Mouse (Mus musculus): ENCODE data around the gene Fxyd2. TPM values are rescaled to one million over a fixed set of nuclear protein-coding genes. Genes with fewer than 3 reads are reported as not detected.
A peak's percentile ranks its signal among the peaks of the same experiment; 100 is the strongest.

Gene Fxyd2
- polyA plus RNA-seq, 1 experiment from 2014 or later: 8.7 TPM

- Histone ChIP-seq H3K4me2 (ENCODE audit: low read length) (no peak overlapping the region), H3K9me3 (ENCODE audit: control insufficient read depth, low read length) (no peaks in the 10 kb centered on the region), H3K36me3 (ENCODE audit: control insufficient read depth, insufficient read depth) (no peaks in the 10 kb centered on the region), H3K27ac (ENCODE audit: low read length) (no peak overlapping the region), H3K4me3 (replicated peaks; ENCODE audit: low read length) (no peak overlapping the region), H3K27me3 (replicated peaks; ENCODE audit: control insufficient read depth, insufficient read depth, low read length) (no peaks in the 10 kb centered on the region), H3K4me1 (replicated peaks; ENCODE audit: control insufficient read depth, insufficient read depth, low read length) (peaks cover 5% of the 10 kb centered on the region; the same call in 1 of the 2 replicates), H3K9ac (replicated peaks; ENCODE audit: low read depth, low read length) (no peak overlapping the region)
- WGBS: 61% methylated on average over 5 of the region's 5 CpGs
- ATAC-seq: no peak
Measured at GRCm38 (mm10) chr9:45413478-45414140, 14.1 kb downstream of the Fxyd2 start.

- H3K9ac ChIP-seq (replicated peaks; ENCODE audit: low read depth, low read length): no peak overlapping the region
- no peak overlapping the region for H3K4me3 ChIP-seq (replicated peaks; ENCODE audit: low read length)
- no peak overlapping the region for H3K27ac ChIP-seq (ENCODE audit: low read length)
- no peaks in the 10 kb centered on the region for H3K27me3 ChIP-seq (replicated peaks; ENCODE audit: control insufficient read depth, insufficient read depth, low read length)
- peaks cover 5% of the 10 kb centered on the region; the same call in 1 of the 2 replicates for H3K4me1 ChIP-seq (replicated peaks; ENCODE audit: control insufficient read depth, insufficient read depth, low read length)
- ATAC-seq: peak; percentile 54
- no peaks in the 10 kb centered on the region for H3K9me3 ChIP-seq (ENCODE audit: control insufficient read depth, low read length)
- H3K4me2 ChIP-seq (ENCODE audit: low read length): no peak overlapping the region
- no peaks in the 10 kb centered on the region for H3K36me3 ChIP-seq (ENCODE audit: control insufficient read depth, insufficient read depth)
- 51% methylated on average over 4 of the region's 4 CpGs for WGBS
Measured at GRCm38 (mm10) chr9:45415912-45416311, 16.4 kb downstream of the Fxyd2 start.

- H3K4me3 ChIP-seq (replicated peaks; ENCODE audit: low read length): no peak overlapping the region
- no peak overlapping the region for H3K9ac ChIP-seq (replicated peaks; ENCODE audit: low read depth, low read length)
- ATAC-seq: no peak; the same call in 1 of the 2 replicates
- H3K4me2 ChIP-seq (ENCODE audit: low read length): no peak overlapping the region
- H3K9me3 ChIP-seq (ENCODE audit: control insufficient read depth, low read length): no peaks in the 10 kb centered on the region
- no peaks in the 10 kb centered on the region for H3K36me3 ChIP-seq (ENCODE audit: control insufficient read depth, insufficient read depth)
- 31% methylated on average over 8 of the region's 8 CpGs for WGBS
- H3K4me1 ChIP-seq (replicated peaks; ENCODE audit: control insufficient read depth, insufficient read depth, low read length): peaks cover under 1% of the 10 kb centered on the region; the same call in 1 of the 2 replicates
- no peak overlapping the region for H3K27ac ChIP-seq (ENCODE audit: low read length)
- no peaks in the 10 kb centered on the region for H3K27me3 ChIP-seq (replicated peaks; ENCODE audit: control insufficient read depth, insufficient read depth, low read length)
Measured at GRCm38 (mm10) chr9:45417245-45417644, 17.8 kb downstream of the Fxyd2 start.

- H3K4me3 ChIP-seq (replicated peaks; ENCODE audit: low read length): no peak overlapping the region
- no peak overlapping the region for H3K9ac ChIP-seq (replicated peaks; ENCODE audit: low read depth, low read length)
- no peaks in the 10 kb centered on the region for H3K4me1 ChIP-seq (replicated peaks; ENCODE audit: control insufficient read depth, insufficient read depth, low read length)
- WGBS: 62% methylated on average over 8 of the region's 8 CpGs
- no peak overlapping the region for H3K4me2 ChIP-seq (ENCODE audit: low read length)
- no peaks in the 10 kb centered on the region for H3K9me3 ChIP-seq (ENCODE audit: control insufficient read depth, low read length)
- ATAC-seq: no peak
- no peaks in the 10 kb centered on the region for H3K27me3 ChIP-seq (replicated peaks; ENCODE audit: control insufficient read depth, insufficient read depth, low read length)
- no peaks in the 10 kb centered on the region for H3K36me3 ChIP-seq (ENCODE audit: control insufficient read depth, insufficient read depth)
- H3K27ac ChIP-seq (ENCODE audit: low read length): no peak overlapping the region
Measured at GRCm38 (mm10) chr9:45418252-45418651, 18.8 kb downstream of the Fxyd2 start.

GRCm38 (mm10) chr9:45421209-45421608, 21.7 kb downstream of the Fxyd2 start:
- Histone ChIP-seq H3K27me3 (replicated peaks; ENCODE audit: control insufficient read depth, insufficient read depth, low read length) (no peaks in the 10 kb centered on the region), H3K4me1 (replicated peaks; ENCODE audit: control insufficient read depth, insufficient read depth, low read length) (no peaks in the 10 kb centered on the region), H3K9ac (replicated peaks; ENCODE audit: low read depth, low read length) (no peak overlapping the region), H3K27ac (ENCODE audit: low read length) (no peak overlapping the region), H3K36me3 (ENCODE audit: control insufficient read depth, insufficient read depth) (no peaks in the 10 kb centered on the region), H3K4me2 (ENCODE audit: low read length) (no peak overlapping the region), H3K4me3 (replicated peaks; ENCODE audit: low read length) (no peak overlapping the region), H3K9me3 (ENCODE audit: control insufficient read depth, low read length) (no peaks in the 10 kb centered on the region)
- no peak for ATAC-seq
- WGBS: 63% methylated on average over 8 of the region's 8 CpGs

- H3K4me3 ChIP-seq (replicated peaks; ENCODE audit: low read length): no peak overlapping the region
- H3K9ac ChIP-seq (replicated peaks; ENCODE audit: low read depth, low read length): no peak overlapping the region
- 80% methylated on average over 7 of the region's 7 CpGs for WGBS
- H3K36me3 ChIP-seq (ENCODE audit: control insufficient read depth, insufficient read depth): no peaks in the 10 kb centered on the region
- no peak overlapping the region for H3K27ac ChIP-seq (ENCODE audit: low read length)
- H3K27me3 ChIP-seq (replicated peaks; ENCODE audit: control insufficient read depth, insufficient read depth, low read length): no peaks in the 10 kb centered on the region
- H3K4me1 ChIP-seq (replicated peaks; ENCODE audit: control insufficient read depth, insufficient read depth, low read length): no peaks in the 10 kb centered on the region
- no peaks in the 10 kb centered on the region for H3K9me3 ChIP-seq (ENCODE audit: control insufficient read depth, low read length)
- ATAC-seq: no peak
- H3K4me2 ChIP-seq (ENCODE audit: low read length): no peak overlapping the region
Measured at GRCm38 (mm10) chr9:45422761-45423298, 23.4 kb downstream of the Fxyd2 start.

GRCm38 (mm10) chr9:45426456-45426855, 27.0 kb downstream of the Fxyd2 start, which contains the start of gene Dscaml1:
Gene Dscaml1, plus strand, starts transcription at chr9:45426628.
- 77% methylated on average over 4 of the region's 4 CpGs for WGBS

GRCm38 (mm10) chr9:45429392-45429791, 29.9 kb downstream of the Fxyd2 start:
- H3K36me3 ChIP-seq (ENCODE audit: control insufficient read depth, insufficient read depth): no peaks in the 10 kb centered on the region
- no peaks in the 10 kb centered on the region; the same call in 1 of the 2 replicates for H3K27me3 ChIP-seq (replicated peaks; ENCODE audit: control insufficient read depth, insufficient read depth, low read length)
- no peaks in the 10 kb centered on the region for H3K9me3 ChIP-seq (ENCODE audit: control insufficient read depth, low read length)
- no peak overlapping the region for H3K27ac ChIP-seq (ENCODE audit: low read length)
- no peak overlapping the region for H3K9ac ChIP-seq (replicated peaks; ENCODE audit: low read depth, low read length)
- H3K4me2 ChIP-seq (ENCODE audit: low read length): peak overlapping the region; percentile 79; the same call in 1 of the 2 replicates
- ATAC-seq: no peak
- 40% methylated on average over 5 of the region's 5 CpGs for WGBS
- H3K4me3 ChIP-seq (replicated peaks; ENCODE audit: low read length): no peak overlapping the region
- H3K4me1 ChIP-seq (replicated peaks; ENCODE audit: control insufficient read depth, insufficient read depth, low read length): peaks cover 37% of the 10 kb centered on the region

More at GRCm38 (mm10) chr9:45426456-45426855, 27.0 kb downstream of the Fxyd2 start, which contains the start of gene Dscaml1:
- no peak within 1 kb of the TSS for H3K4me2 ChIP-seq (ENCODE audit: low read length)
- peaks cover 10% of the 10 kb centered on the region for H3K4me1 ChIP-seq (replicated peaks; ENCODE audit: control insufficient read depth, insufficient read depth, low read length)
- H3K9me3 ChIP-seq (ENCODE audit: control insufficient read depth, low read length): no peaks in the 10 kb centered on the region
- ATAC-seq: no peak
- H3K27ac ChIP-seq (ENCODE audit: low read length): no peak within 1 kb of the TSS
- no peaks in the 10 kb centered on the region for H3K36me3 ChIP-seq (ENCODE audit: control insufficient read depth, insufficient read depth)
- H3K9ac ChIP-seq (replicated peaks; ENCODE audit: low read depth, low read length): no peak within 1 kb of the TSS
- H3K27me3 ChIP-seq (replicated peaks; ENCODE audit: control insufficient read depth, insufficient read depth, low read length): no peaks in the 10 kb centered on the region; the same call in 1 of the 2 replicates
- no peak within 1 kb of the TSS for H3K4me3 ChIP-seq (replicated peaks; ENCODE audit: low read length)

GRCm38 (mm10) chr9:45429951-45430697, 30.7 kb downstream of the Fxyd2 start:
- peak overlapping the region; percentile 85 for H3K4me3 ChIP-seq (replicated peaks; ENCODE audit: low read length)
- peak overlapping the region; percentile 79 for H3K4me2 ChIP-seq (ENCODE audit: low read length)
- peak; percentile 70 for ATAC-seq
- H3K9ac ChIP-seq (replicated peaks; ENCODE audit: low read depth, low read length): peak overlapping the region; percentile 90
- H3K9me3 ChIP-seq (ENCODE audit: control insufficient read depth, low read length): no peaks in the 10 kb centered on the region
- WGBS: under 1% methylated on average over 54 of the region's 54 CpGs
- H3K27me3 ChIP-seq (replicated peaks; ENCODE audit: control insufficient read depth, insufficient read depth, low read length): no peaks in the 10 kb centered on the region; the same call in 1 of the 2 replicates
- H3K27ac ChIP-seq (ENCODE audit: low read length): peak overlapping the region; percentile 96
- no peaks in the 10 kb centered on the region for H3K36me3 ChIP-seq (ENCODE audit: control insufficient read depth, insufficient read depth)
- H3K4me1 ChIP-seq (replicated peaks; ENCODE audit: control insufficient read depth, insufficient read depth, low read length): peaks cover 44% of the 10 kb centered on the region

Data from forebrain, embryonic 16.5 days (tissue).